Mouse (Mus musculus) megakaryocyte, embryonic 14.5 days (primary cell): ENCODE measurements at regions not wholly inside any gene's neighbourhood (a gene's known extent, or its start where the extent isn't known, plus 50 kb on each side); places are given as distances from the start of the nearest gene placed in this dataset.

Experiments used
- H3K27me3 ChIP-seq: replicated peaks from 2 replicates; pipeline ENCODE3; 2012; ENCODE audit warnings: inconsistent platforms
- H3K36me3 ChIP-seq: replicated peaks from 2 replicates; pipeline ENCODE3; 2012; ENCODE audit warnings: low read length, inconsistent platforms, mixed read lengths
- H3K4me1 ChIP-seq: 2 replicates; pipeline ENCODE4 v1.6.1; 2012; ENCODE audit warnings: inconsistent platforms
- H3K4me3 ChIP-seq: replicated peaks from 2 replicates; pipeline ENCODE3; 2012; ENCODE audit warnings: moderate library complexity, mild to moderate bottlenecking, inconsistent platforms
- H3K9me3 ChIP-seq: 2 replicates; pipeline ENCODE4 v1.6.1; 2012; ENCODE audit warnings: inconsistent platforms
- FLI1 ChIP-seq: IDR thresholded peaks from 2 replicates; pipeline ENCODE4 v1.6.1; 2012; ENCODE audit warnings: low read length, inconsistent platforms, mixed read lengths
- GATA1 ChIP-seq: IDR thresholded peaks from 3 replicates; pipeline ENCODE4 v1.6.1; 2012; ENCODE audit warnings: mixed read lengths, low read length, inconsistent platforms, borderline replicate concordance

- TF ChIP-seq FLI1, result no peak
- no peak for TF ChIP-seq GATA1
- Histone ChIP-seq H3K9me3 (peaks cover 7% of the 10 kb centered on the region), H3K4me1 (peaks cover 45% of the 10 kb centered on the region), H3K4me3 (no peak overlapping the region), H3K36me3 (peaks cover 5% of the 10 kb centered on the region), H3K27me3 (no peaks in the 10 kb centered on the region)
Measured at GRCm38 (mm10) chr12:16154256-16154655, 337.5 kb upstream of the Trib2 start.

- H3K4me3 ChIP-seq, result no peak overlapping the region
- H3K27me3 ChIP-seq, result no peaks in the 10 kb centered on the region
- H3K4me1 ChIP-seq, result peaks cover 45% of the 10 kb centered on the region
- TF ChIP-seq FLI1, result no peak
- TF ChIP-seq GATA1, result no peak
- H3K36me3 ChIP-seq, result peaks cover 14% of the 10 kb centered on the region
- H3K9me3 ChIP-seq, result peaks cover 16% of the 10 kb centered on the region
Measured at GRCm38 (mm10) chr12:16152108-16152507, 335.4 kb upstream of the Trib2 start.

GRCm38 (mm10) chr12:16151170-16151702, 334.5 kb upstream of the Trib2 start:
- Histone ChIP-seq H3K27me3 (no peaks in the 10 kb centered on the region), H3K36me3 (peaks cover 14% of the 10 kb centered on the region), H3K4me3 (no peak overlapping the region), H3K9me3 (peaks cover 16% of the 10 kb centered on the region), H3K4me1 (peaks cover 45% of the 10 kb centered on the region)
- no peak for TF ChIP-seq FLI1
- TF ChIP-seq GATA1, result no peak

GRCm38 (mm10) chr12:16146919-16147318, 330.2 kb upstream of the Trib2 start:
- Histone ChIP-seq H3K4me1 (peaks cover 20% of the 10 kb centered on the region), H3K36me3 (peaks cover 18% of the 10 kb centered on the region), H3K4me3 (no peak overlapping the region), H3K9me3 (peaks cover 18% of the 10 kb centered on the region), H3K27me3 (no peaks in the 10 kb centered on the region)
- no peak for TF ChIP-seq FLI1
- TF ChIP-seq GATA1, result no peak

GRCm38 (mm10) chr12:16145621-16146020, 328.9 kb upstream of the Trib2 start:
- peaks cover 18% of the 10 kb centered on the region for H3K36me3 ChIP-seq
- H3K27me3 ChIP-seq, result no peaks in the 10 kb centered on the region
- TF ChIP-seq GATA1, result no peak
- TF ChIP-seq FLI1, result no peak
- H3K9me3 ChIP-seq, result peaks cover 18% of the 10 kb centered on the region
- no peak overlapping the region for H3K4me3 ChIP-seq
- peaks cover 19% of the 10 kb centered on the region for H3K4me1 ChIP-seq

GRCm38 (mm10) chr12:16141193-16141592, 324.5 kb upstream of the Trib2 start:
- peaks cover 3% of the 10 kb centered on the region for H3K36me3 ChIP-seq
- no peak for TF ChIP-seq GATA1
- TF ChIP-seq FLI1, result no peak
- H3K4me1 ChIP-seq, result peaks cover 41% of the 10 kb centered on the region

GRCm38 (mm10) chr12:16140511-16141110, 323.9 kb upstream of the Trib2 start:
- Histone ChIP-seq H3K9me3 (peaks cover 2% of the 10 kb centered on the region; the same call in 1 of the 2 replicates), H3K4me3 (no peak overlapping the region), H3K36me3 (peaks cover 3% of the 10 kb centered on the region), H3K4me1 (peaks cover 42% of the 10 kb centered on the region), H3K27me3 (peaks cover under 1% of the 10 kb centered on the region)
- TF ChIP-seq GATA1, result no peak
- no peak for TF ChIP-seq FLI1

More at GRCm38 (mm10) chr12:16141193-16141592, 324.5 kb upstream of the Trib2 start:
- Histone ChIP-seq H3K4me3 (no peak overlapping the region), H3K27me3 (no peaks in the 10 kb centered on the region), H3K9me3 (peaks cover 2% of the 10 kb centered on the region; the same call in 1 of the 2 replicates)

GRCm38 (mm10) chr12:16139152-16139551, 322.4 kb upstream of the Trib2 start:
- Histone ChIP-seq H3K9me3 (no peaks in the 10 kb centered on the region), H3K36me3 (no peaks in the 10 kb centered on the region), H3K4me3 (peak overlapping the region; percentile 57), H3K27me3 (peaks cover 2% of the 10 kb centered on the region), H3K4me1 (peaks cover 41% of the 10 kb centered on the region)
- TF ChIP-seq GATA1, result no peak
- TF ChIP-seq FLI1, result no peak

- Histone ChIP-seq H3K27me3 (peaks cover 2% of the 10 kb centered on the region), H3K4me3 (no peak overlapping the region), H3K9me3 (no peaks in the 10 kb centered on the region), H3K36me3 (no peaks in the 10 kb centered on the region), H3K4me1 (peaks cover 49% of the 10 kb centered on the region)
- no peak for TF ChIP-seq FLI1
- no peak for TF ChIP-seq GATA1
Measured at GRCm38 (mm10) chr12:16137801-16138200, 321.1 kb upstream of the Trib2 start.

- Histone ChIP-seq H3K4me3 (no peak overlapping the region), H3K27me3 (peaks cover 2% of the 10 kb centered on the region), H3K36me3 (no peaks in the 10 kb centered on the region), H3K9me3 (no peaks in the 10 kb centered on the region), H3K4me1 (peaks cover 57% of the 10 kb centered on the region)
- TF ChIP-seq FLI1 (no peak), GATA1 (no peak)
Measured at GRCm38 (mm10) chr12:16136214-16136671, 319.5 kb upstream of the Trib2 start.
